Mouse (Mus musculus) liver, postnatal 0 days (tissue): ENCODE results near the gene Slc27a1.

Experiments
- CTCF ChIP-seq: sonication (generic); IDR thresholded peaks from 2 replicates; pipeline ENCODE4 v1.5.1; 2016; ENCODE audit warnings: antibody characterized with exemption, low read depth
- EP300 ChIP-seq: IDR thresholded peaks from 2 replicates; pipeline ENCODE4 v1.6.1; 2016; ENCODE audit warnings: antibody characterized with exemption, low read depth, mild to moderate bottlenecking

GRCm38 (mm10) chr8:71597451-71597850 is 28.8 kb downstream of the Slc27a1 start, which contains the start of gene Fam129c:
- TF ChIP-seq CTCF: no peak
- peak; percentile 26; the same call in 1 of the 2 replicates for TF ChIP-seq EP300
